Mouse (Mus musculus): Measurements from ENCODE around the gene Dbh. TPM values are rescaled to one million over a fixed set of nuclear protein-coding genes. Genes with fewer than 3 reads are reported as not detected.

Dbh gene
- not detected for polyA plus RNA-seq (2014; fragmentation: Illumina TruSeq; extraction: RNeasy Lipid Tissue Mini Kit (QIAGEN cat#74804); ENCODE audit: low read depth, low replicate concordance)

DNA sequence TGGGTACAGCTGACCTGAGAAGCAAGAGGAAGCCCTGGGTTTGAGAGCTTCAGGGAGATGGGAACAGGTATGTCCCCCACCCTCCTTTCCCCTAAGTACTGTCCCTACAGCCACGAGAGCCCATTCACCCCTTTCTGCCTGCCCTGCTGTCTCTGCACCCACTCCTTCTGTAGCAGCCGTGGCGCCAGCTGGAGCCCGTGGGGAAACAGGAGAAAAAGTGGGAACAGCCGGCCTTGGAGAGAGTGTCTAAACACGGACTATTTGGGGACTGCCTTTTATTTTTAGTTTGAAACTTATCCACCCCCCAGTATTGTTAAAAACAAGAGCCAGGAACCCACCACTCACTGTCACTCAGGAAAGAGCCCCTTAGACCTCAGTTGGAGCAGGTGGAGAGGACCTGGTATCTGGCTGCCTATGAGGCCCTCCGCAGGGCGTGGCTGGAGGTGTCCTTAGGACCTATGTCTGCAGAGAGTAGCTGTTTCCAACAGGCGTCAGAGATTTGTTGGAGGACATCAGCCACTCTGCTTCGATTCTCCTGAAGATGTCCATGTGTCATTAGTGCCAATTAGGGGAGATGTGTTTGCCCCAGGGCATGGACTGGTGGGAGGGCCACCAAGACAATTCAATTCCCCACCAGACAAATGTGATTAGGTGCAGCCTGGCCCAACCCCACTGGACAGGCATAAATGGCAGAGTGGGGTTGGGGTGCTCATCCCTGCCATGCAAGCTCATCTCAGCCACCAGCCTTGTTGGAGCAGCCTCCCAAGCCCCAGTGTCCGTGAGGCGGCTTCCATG is at the start of gene Dbh:
Dbh (plus strand) TSS at position 438 of the 795 bp plus-strand sequence.

DNA sequence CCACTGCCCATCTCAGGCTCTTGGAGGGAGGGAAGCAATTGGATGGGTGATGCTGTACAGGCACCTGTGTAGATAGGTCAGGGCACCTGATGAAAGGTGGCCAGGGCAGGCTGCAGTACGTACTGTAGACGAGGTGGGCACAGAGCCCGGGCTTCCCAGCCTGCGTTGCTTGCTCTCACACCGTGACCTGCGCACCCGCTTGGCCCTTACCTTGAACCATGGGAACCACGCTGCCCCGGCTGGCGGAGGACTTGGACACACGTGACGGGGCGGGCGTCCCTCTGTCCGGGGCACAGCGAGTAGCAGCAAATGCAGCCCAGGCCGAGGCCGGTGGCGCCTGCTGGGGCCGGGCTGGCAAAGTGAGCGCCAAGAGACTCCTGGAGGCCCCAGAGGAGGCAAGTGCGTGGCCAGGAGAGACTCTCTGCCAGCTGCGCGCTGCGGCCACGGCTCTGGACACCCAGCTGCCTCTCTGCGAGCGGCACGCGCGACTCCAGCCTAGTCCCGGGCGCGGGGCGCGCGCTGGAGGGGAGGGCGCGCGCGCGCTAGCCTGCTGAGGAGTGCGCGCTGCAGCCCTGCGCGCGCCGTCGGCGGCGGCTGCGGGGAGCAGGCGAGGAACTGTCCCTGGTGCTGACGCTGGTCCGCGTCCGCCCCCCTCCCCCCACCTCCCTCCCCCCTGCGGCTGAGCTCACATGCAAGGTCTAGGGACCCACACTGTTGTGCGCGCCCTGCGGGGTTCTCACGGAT is 22.9 kb upstream of the Dbh start, which contains the start of gene Fam163b:
Fam163b (minus strand) TSS at position 542 of the 744 bp plus-strand sequence.

Other genes with a start within 250 kb of the Dbh start
- gene Surf2, start 248.9 kb upstream of the Dbh start, polyA plus RNA-seq (2014; fragmentation: Illumina TruSeq; extraction: RNeasy Lipid Tissue Mini Kit (QIAGEN cat#74804); ENCODE audit: low read depth, low replicate concordance): 4.6 TPM
- 13.2 TPM for gene Surf1, start 248.7 kb upstream of the Dbh start, polyA plus RNA-seq (2014; fragmentation: Illumina TruSeq; extraction: RNeasy Lipid Tissue Mini Kit (QIAGEN cat#74804); ENCODE audit: low read depth, low replicate concordance)
- gene Surf4, start 231.3 kb upstream of the Dbh start, polyA plus RNA-seq (2014; fragmentation: Illumina TruSeq; extraction: RNeasy Lipid Tissue Mini Kit (QIAGEN cat#74804); ENCODE audit: low read depth, low replicate concordance): 59.1 TPM
- 114 TPM for gene Stkld1, start 231.2 kb upstream of the Dbh start, polyA plus RNA-seq (2014; fragmentation: Illumina TruSeq; extraction: RNeasy Lipid Tissue Mini Kit (QIAGEN cat#74804); ENCODE audit: low read depth, low replicate concordance)
- 27.9 TPM for gene Rexo4, start 200.8 kb upstream of the Dbh start, polyA plus RNA-seq (2014; fragmentation: Illumina TruSeq; extraction: RNeasy Lipid Tissue Mini Kit (QIAGEN cat#74804); ENCODE audit: low read depth, low replicate concordance)
- not detected for gene Adamts13, start 191.8 kb upstream of the Dbh start, polyA plus RNA-seq (2014; fragmentation: Illumina TruSeq; extraction: RNeasy Lipid Tissue Mini Kit (QIAGEN cat#74804); ENCODE audit: low read depth, low replicate concordance)
- 5.6 TPM for gene Cacfd1, start 155.3 kb upstream of the Dbh start, polyA plus RNA-seq (2014; fragmentation: Illumina TruSeq; extraction: RNeasy Lipid Tissue Mini Kit (QIAGEN cat#74804); ENCODE audit: low read depth, low replicate concordance)
- not detected for gene Slc2a6, start 137.2 kb upstream of the Dbh start, polyA plus RNA-seq (2014; fragmentation: Illumina TruSeq; extraction: RNeasy Lipid Tissue Mini Kit (QIAGEN cat#74804); ENCODE audit: low read depth, low replicate concordance)
- gene Mymk, start 93.1 kb upstream of the Dbh start, polyA plus RNA-seq (2014; fragmentation: Illumina TruSeq; extraction: RNeasy Lipid Tissue Mini Kit (QIAGEN cat#74804); ENCODE audit: low read depth, low replicate concordance): not detected
- not detected for gene Adamtsl2, start 85.9 kb upstream of the Dbh start, polyA plus RNA-seq (2014; fragmentation: Illumina TruSeq; extraction: RNeasy Lipid Tissue Mini Kit (QIAGEN cat#74804); ENCODE audit: low read depth, low replicate concordance)
- gene Fam163b, start 22.7 kb upstream of the Dbh start, polyA plus RNA-seq (2014; fragmentation: Illumina TruSeq; extraction: RNeasy Lipid Tissue Mini Kit (QIAGEN cat#74804); ENCODE audit: low read depth, low replicate concordance): not detected
- 0.34 TPM for gene Sardh, start 83.1 kb downstream of the Dbh start, polyA plus RNA-seq (2014; fragmentation: Illumina TruSeq; extraction: RNeasy Lipid Tissue Mini Kit (QIAGEN cat#74804); ENCODE audit: low read depth, low replicate concordance)